Mouse (Mus musculus) E14TG2a.4 (cell line): ENCODE results near the gene Frmd4b.
"Not testable (repeated sequence)": the region's sequence is repeated elsewhere in the genome, so short reads cannot be mapped to it uniquely, and the experiment has no call there.

ENCODE experiments used
- H3K27me3 ChIP-seq: 2 replicates; pipeline ENCODE4 v1.6.1; 2014; ENCODE audit warnings: low read length, control low read depth; ENCODE audit not compliant: insufficient read depth
- H3K36me3 ChIP-seq: 2 replicates; pipeline ENCODE4 v1.6.1; 2014; ENCODE audit warnings: low read length, control low read depth; ENCODE audit not compliant: insufficient read depth
- H3K4me1 ChIP-seq: replicated peaks from 2 replicates; pipeline ENCODE4 v1.6.1; 2014; ENCODE audit warnings: low read depth, low read length, control low read depth
- H3K4me3 ChIP-seq: replicated peaks from 2 replicates; pipeline ENCODE4 v1.5.1; 2014; ENCODE audit warnings: mild to moderate bottlenecking, low read length
- H3K9me3 ChIP-seq: 2 replicates; pipeline ENCODE4 v1.6.1; 2014; ENCODE audit warnings: low read length, control low read depth
- CTCF ChIP-seq: conservative IDR thresholded peaks from 2 replicates; pipeline ENCODE4 v1.5.1; 2014; ENCODE audit warnings: low read length
- NANOG ChIP-seq: IDR thresholded peaks from 2 replicates; pipeline ENCODE4 v1.6.1; 2014; ENCODE audit warnings: borderline replicate concordance, low read length, mixed read lengths
- POU5F1 ChIP-seq: IDR thresholded peaks from 2 replicates; pipeline ENCODE4 v1.6.1; 2014; ENCODE audit warnings: low read length, borderline replicate concordance

The Frmd4b gene

GRCm38 (mm10) chr6:97272349-97272748 is 345.0 kb downstream of the Frmd4b start:
- TF ChIP-seq POU5F1 = no peak
- H3K4me3 ChIP-seq = no peak overlapping the region
- H3K36me3 ChIP-seq = no peaks in the 10 kb centered on the region
- H3K27me3 ChIP-seq = peaks cover 29% of the 10 kb centered on the region
- H3K9me3 ChIP-seq = no peaks in the 10 kb centered on the region
- peaks cover 18% of the 10 kb centered on the region for H3K4me1 ChIP-seq

DNA sequence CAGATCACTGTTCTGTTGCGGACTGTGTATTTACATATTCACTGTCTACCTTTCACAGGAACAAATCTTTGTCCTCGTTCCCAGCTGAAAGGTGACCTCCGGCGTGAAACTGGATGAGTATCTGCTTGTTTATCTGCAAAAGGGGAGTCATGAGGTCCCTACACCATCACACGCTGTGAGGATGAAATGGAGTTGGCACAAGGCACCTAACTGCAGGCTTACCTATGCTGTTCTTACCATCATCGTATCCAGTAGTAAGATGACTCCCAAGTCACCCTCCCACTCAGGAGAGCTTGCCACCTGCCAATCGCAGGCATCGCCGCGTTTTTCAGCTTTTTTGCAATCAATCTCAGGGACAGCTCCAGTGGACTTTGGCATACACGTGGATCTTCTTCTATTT is 347.7 kb downstream of the Frmd4b start:
- peaks cover 14% of the 10 kb centered on the region for H3K27me3 ChIP-seq
- 0 out of 2 replicates have a peak, but pooled peaks cover 3% of the 10 kb centered on the region for H3K4me1 ChIP-seq
- H3K36me3 ChIP-seq = no peaks in the 10 kb centered on the region
- H3K4me3 ChIP-seq = no peak overlapping the region
- H3K9me3 ChIP-seq = no peaks in the 10 kb centered on the region
- TF ChIP-seq CTCF = no peak
- no peak for TF ChIP-seq NANOG
- no peak for TF ChIP-seq POU5F1

DNA sequence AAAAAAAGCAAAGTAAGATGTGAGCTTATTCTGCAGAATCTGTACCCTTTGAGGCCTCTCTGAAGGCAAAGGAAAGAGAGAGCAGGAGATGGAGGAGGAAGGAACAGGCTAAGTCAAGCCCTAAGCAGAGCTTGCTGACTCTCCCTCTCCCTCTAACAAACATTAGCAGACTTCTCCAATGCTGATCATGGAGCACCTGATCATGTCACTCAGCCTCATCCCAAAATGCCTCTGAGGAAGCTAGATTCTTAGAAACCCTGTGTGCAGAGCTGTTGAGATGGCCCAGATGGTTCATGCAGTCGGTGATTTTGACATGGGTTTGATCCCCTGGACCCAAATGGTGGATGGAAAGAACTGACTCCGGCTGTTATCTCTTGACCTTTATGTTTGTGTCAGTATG is 350.2 kb downstream of the Frmd4b start:
- 0 out of 2 replicates have a peak, but pooled peaks cover 3% of the 10 kb centered on the region for H3K4me1 ChIP-seq
- 0 out of 2 replicates have a peak, but pooled peaks cover 5% of the 10 kb centered on the region for H3K27me3 ChIP-seq
- H3K36me3 ChIP-seq = no peaks in the 10 kb centered on the region
- H3K4me3 ChIP-seq = no peak overlapping the region
- H3K9me3 ChIP-seq = no peaks in the 10 kb centered on the region
- TF ChIP-seq CTCF (no peak), POU5F1 (no peak), NANOG (no peak)

DNA sequence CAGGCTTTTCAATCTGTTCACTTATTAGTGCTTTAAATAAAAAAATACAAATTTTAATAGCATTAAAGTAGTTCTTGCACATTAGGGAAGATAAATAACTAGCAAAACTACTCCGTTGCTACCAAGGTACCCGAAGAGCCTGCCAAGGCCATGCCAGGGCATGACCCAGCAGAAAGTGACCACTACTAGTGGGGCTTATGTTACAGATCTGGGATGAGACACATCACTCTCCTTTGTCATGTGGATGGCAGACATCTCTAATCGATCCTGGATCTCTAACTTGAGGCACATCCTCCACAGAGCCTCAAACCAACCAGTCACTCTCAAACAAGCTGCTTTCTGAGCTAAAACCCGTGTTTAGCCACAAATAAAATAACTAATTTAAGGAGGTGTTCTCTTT is 350.7 kb downstream of the Frmd4b start:
- TF ChIP-seq NANOG (no peak), POU5F1 (no peak), CTCF (no peak)
- Histone ChIP-seq H3K27me3 (0 out of 2 replicates have a peak, but pooled peaks cover 3% of the 10 kb centered on the region), H3K9me3 (no peaks in the 10 kb centered on the region), H3K4me1 (0 out of 2 replicates have a peak, but pooled peaks cover 3% of the 10 kb centered on the region), H3K4me3 (no peak overlapping the region), H3K36me3 (no peaks in the 10 kb centered on the region)

- TF ChIP-seq POU5F1 (no peak), CTCF (no peak), NANOG (no peak)
- no peak overlapping the region for H3K4me3 ChIP-seq
- H3K9me3 ChIP-seq = no peaks in the 10 kb centered on the region
- H3K27me3 ChIP-seq = no peaks in the 10 kb centered on the region
- H3K4me1 ChIP-seq = 0 out of 2 replicates have a peak, but pooled peaks cover 3% of the 10 kb centered on the region
- no peaks in the 10 kb centered on the region for H3K36me3 ChIP-seq
Observed at GRCm38 (mm10) chr6:97265705-97266104, 351.6 kb downstream of the Frmd4b start.

GRCm38 (mm10) chr6:97265240-97265639 is 352.1 kb downstream of the Frmd4b start:
- Histone ChIP-seq H3K27me3 (no peaks in the 10 kb centered on the region), H3K4me3 (no peak overlapping the region), H3K36me3 (no peaks in the 10 kb centered on the region), H3K4me1 (0 out of 2 replicates have a peak, but pooled peaks cover 3% of the 10 kb centered on the region), H3K9me3 (no peaks in the 10 kb centered on the region)
- no peak for TF ChIP-seq NANOG
- TF ChIP-seq POU5F1 = no peak
- TF ChIP-seq CTCF = no peak

GRCm38 (mm10) chr6:97263750-97264149 is 353.6 kb downstream of the Frmd4b start:
- H3K4me3 ChIP-seq = not testable (repeated sequence)

DNA sequence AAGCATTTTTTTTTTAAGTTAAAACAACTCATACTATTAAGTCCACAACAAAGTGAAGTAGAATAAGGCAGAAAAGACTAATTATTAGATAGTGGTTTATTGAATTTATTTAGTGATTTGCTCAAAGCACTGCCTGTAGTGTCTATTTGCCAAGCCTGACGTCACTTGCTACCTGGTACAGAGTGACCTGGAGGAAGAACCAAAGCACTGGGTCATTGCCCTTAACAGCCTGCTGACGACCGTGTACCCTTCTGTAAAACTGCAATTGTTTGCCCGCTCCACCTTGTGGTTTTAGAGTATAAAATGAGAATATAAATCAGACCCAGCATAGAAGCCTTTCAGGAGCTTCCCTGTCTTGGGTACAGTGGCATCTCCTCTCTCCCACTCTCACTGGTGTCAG is 355.1 kb downstream of the Frmd4b start:
- no peak for TF ChIP-seq NANOG
- TF ChIP-seq POU5F1 = no peak
- no peak for TF ChIP-seq CTCF
- Histone ChIP-seq H3K36me3 (no peaks in the 10 kb centered on the region), H3K4me1 (no peaks in the 10 kb centered on the region), H3K27me3 (no peaks in the 10 kb centered on the region), H3K9me3 (no peaks in the 10 kb centered on the region), H3K4me3 (no peak overlapping the region)

More at GRCm38 (mm10) chr6:97263750-97264149, 353.6 kb downstream of the Frmd4b start:
- H3K9me3 ChIP-seq, H3K27me3 ChIP-seq, H3K36me3 ChIP-seq, H3K4me1 ChIP-seq: not testable (repeated sequence)

DNA sequence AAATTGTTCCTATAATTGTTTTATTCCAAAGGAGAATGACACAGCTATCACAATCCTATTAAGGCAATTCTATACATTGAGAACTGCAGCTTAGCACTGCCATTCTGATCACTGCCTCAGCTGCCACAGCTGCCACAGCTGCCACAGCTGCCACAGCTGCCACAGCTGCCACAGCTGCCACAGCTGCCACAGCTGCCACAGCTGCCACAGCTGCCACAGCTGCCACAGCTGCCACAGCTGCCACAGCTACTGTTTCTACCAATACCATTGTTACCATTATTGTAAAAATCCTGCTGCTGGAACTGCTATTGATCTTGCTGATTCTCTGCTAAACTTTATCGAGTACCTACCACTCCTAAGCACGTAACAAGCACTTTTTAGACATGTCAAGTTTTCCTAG is 357.4 kb downstream of the Frmd4b start:
- not testable (repeated sequence) for H3K9me3 ChIP-seq, H3K36me3 ChIP-seq, H3K27me3 ChIP-seq, H3K4me3 ChIP-seq, H3K4me1 ChIP-seq
